Mouse (Mus musculus): Measurements from ENCODE around the gene Gm1330.
"Not testable (repeated sequence)": the region's sequence is repeated elsewhere in the genome, so short reads cannot be mapped to it uniquely, and the experiment has no call there.

Gene Gm1330

GRCm38 (mm10) chr2:149003151-149003550 lies at the start of gene Gm1330:
TSS of gene Gm1330 (minus strand) at chr2:149003251.
- no peak for DNase-seq (ENCODE audit: low spot score)

- not testable (repeated sequence) for DNase-seq (ENCODE audit: low spot score)
These were observed 14.1 kb upstream of the Gm1330 start, which contains the start of gene Gm10750 for GRCm38 (mm10) chr2:149017137-149017536. TSS of gene Gm10750 (minus strand) at chr2:149017237.

GRCm38 (mm10) chr2:149004826-149005225 lies 1.8 kb upstream of the Gm1330 start:
- no peak for DNase-seq (ENCODE audit: low spot score)

GRCm38 (mm10) chr2:148995133-148995532 lies 7.9 kb downstream of the Gm1330 start:
- DNase-seq (ENCODE audit: low spot score) = no peak

Measured in MN1 (cell line).